Mouse (Mus musculus): Measurements from ENCODE around the gene Ptges3l. TPM values are rescaled to one million over a fixed set of nuclear protein-coding genes. Genes with fewer than 3 reads are reported as not detected.
A peak's percentile ranks its signal among the peaks of the same experiment; 100 is the strongest.
"Not testable (repeated sequence)": the region's sequence is repeated elsewhere in the genome, so short reads cannot be mapped to it uniquely, and the experiment has no call there.

The Ptges3l gene
- total RNA-seq, 2 experiments from 2014 or later = 0.99 to 2.0 TPM

- DNase-seq (ENCODE audit: low spot score in 2 of 2) = no peak
Measured at GRCm38 (mm10) chr11:101458217-101458616, 33.1 kb upstream of the Ptges3l start.

GRCm38 (mm10) chr11:101457631-101458030 lies 32.5 kb upstream of the Ptges3l start:
- no peak for DNase-seq (ENCODE audit: low spot score in 2 of 2)

- no peak for DNase-seq (ENCODE audit: low spot score in 2 of 2)
Measured at GRCm38 (mm10) chr11:101455627-101456026, 30.5 kb upstream of the Ptges3l start.

GRCm38 (mm10) chr11:101454702-101455101 lies 29.6 kb upstream of the Ptges3l start:
- DNase-seq (ENCODE audit: low spot score in 2 of 2) = no peak

GRCm38 (mm10) chr11:101452093-101452774 lies 27.1 kb upstream of the Ptges3l start:
- DNase-seq (ENCODE audit: low spot score in 2 of 2) = no peak

- DNase-seq (ENCODE audit: low spot score in 2 of 2) = no peak
Measured at GRCm38 (mm10) chr11:101451536-101451935, 26.4 kb upstream of the Ptges3l start.

GRCm38 (mm10) chr11:101450394-101450793 lies 25.3 kb upstream of the Ptges3l start:
- no peak for DNase-seq (ENCODE audit: low spot score in 2 of 2)

GRCm38 (mm10) chr11:101449596-101449995 lies 24.5 kb upstream of the Ptges3l start:
- not testable (repeated sequence) for DNase-seq (ENCODE audit: low spot score in 2 of 2)

- no peak for DNase-seq (ENCODE audit: low spot score in 2 of 2)
Measured at GRCm38 (mm10) chr11:101448899-101449298, 23.8 kb upstream of the Ptges3l start.

GRCm38 (mm10) chr11:101448274-101448746 lies 23.2 kb upstream of the Ptges3l start, which contains the start of gene Ifi35:
Gene Ifi35 (plus strand): TSS chr11:101448407.
- no peak for DNase-seq (ENCODE audit: low spot score in 2 of 2)

GRCm38 (mm10) chr11:101447786-101448185 lies 22.7 kb upstream of the Ptges3l start:
- DNase-seq (ENCODE audit: low spot score in 2 of 2) = no peak

- not testable (repeated sequence) for DNase-seq (ENCODE audit: low spot score in 2 of 2)
Measured at GRCm38 (mm10) chr11:101446860-101447259, 21.7 kb upstream of the Ptges3l start.

GRCm38 (mm10) chr11:101446319-101446718 lies 21.2 kb upstream of the Ptges3l start:
- DNase-seq (ENCODE audit: low spot score in 2 of 2) = no peak

GRCm38 (mm10) chr11:101442760-101443159 lies 17.6 kb upstream of the Ptges3l start:
- no peak for DNase-seq (ENCODE audit: low spot score in 2 of 2)

GRCm38 (mm10) chr11:101442127-101442693 lies 17.1 kb upstream of the Ptges3l start, which contains the start of gene Rpl27:
Gene Rpl27 (plus strand): TSS chr11:101442298.
- peak; percentile 98 for DNase-seq (ENCODE audit: low spot score in 2 of 2)

GRCm38 (mm10) chr11:101441450-101442126 lies 16.5 kb upstream of the Ptges3l start:
- not testable (repeated sequence) for DNase-seq (ENCODE audit: low spot score in 2 of 2)

GRCm38 (mm10) chr11:101438006-101438405 lies 12.9 kb upstream of the Ptges3l start:
- not testable (repeated sequence) for DNase-seq (ENCODE audit: low spot score in 2 of 2)

GRCm38 (mm10) chr11:101436916-101437315 lies 11.8 kb upstream of the Ptges3l start:
- no peak for DNase-seq (ENCODE audit: low spot score in 2 of 2)

- no peak for DNase-seq (ENCODE audit: low spot score in 2 of 2)
Measured at GRCm38 (mm10) chr11:101435831-101436230, 10.7 kb upstream of the Ptges3l start.

- no peak for DNase-seq (ENCODE audit: low spot score in 2 of 2)
Measured at GRCm38 (mm10) chr11:101433396-101433795, 8.3 kb upstream of the Ptges3l start.

GRCm38 (mm10) chr11:101431327-101431726 lies 6.2 kb upstream of the Ptges3l start:
- DNase-seq (ENCODE audit: low spot score in 2 of 2) = no peak

- no peak for DNase-seq (ENCODE audit: low spot score in 2 of 2)
Measured at GRCm38 (mm10) chr11:101426165-101426564, 1.0 kb upstream of the Ptges3l start.
